Mouse (Mus musculus) midbrain, embryonic 11.5 days (tissue): ENCODE measurements around the gene Arl5a. TPM values are rescaled to one million over a fixed set of nuclear protein-coding genes. Genes with fewer than 3 reads are reported as not detected.
A peak's percentile ranks its signal among the peaks of the same experiment; 100 is the strongest.

ENCODE experiments used
- ATAC-seq: fragments of 200-750 bp; cut with Nextera tagmentation; 2 replicates; pipeline ENCODE4 v1.8.0; 2017; ENCODE audit warnings: moderate TSS enrichment, moderate library complexity; ENCODE audit not compliant: low FRiP score
- DNase-seq: peaks from one replicate; pipeline ENCODE4 v3.0.0; 2015; ENCODE audit warnings: low spot score; ENCODE audit errors: missing footprints
- H3K27ac ChIP-seq: fragments of 300-500 bp; sonication (generic); 2 replicates; pipeline ENCODE4 v1.5.1; 2014; ENCODE audit warnings: low read depth, low read length
- H3K27me3 ChIP-seq: fragments of 300-500 bp; sonication (generic); 2 replicates; pipeline ENCODE4 v1.6.1; 2014; ENCODE audit warnings: mild to moderate bottlenecking, low read length, moderate library complexity, mixed read lengths; ENCODE audit not compliant: control insufficient read depth, insufficient read depth
- H3K36me3 ChIP-seq: fragments of 300-500 bp; sonication (generic); 2 replicates; pipeline ENCODE4 v1.6.1; 2014; ENCODE audit warnings: mild to moderate bottlenecking, low read length, moderate library complexity, mixed read lengths; ENCODE audit not compliant: control insufficient read depth, insufficient read depth
- H3K4me1 ChIP-seq: fragments of 300-500 bp; sonication (generic); 2 replicates; pipeline ENCODE4 v1.6.1; 2014; ENCODE audit warnings: low read length; ENCODE audit not compliant: control insufficient read depth, insufficient read depth
- H3K4me2 ChIP-seq: fragments of 300-500 bp; sonication (generic); 2 replicates; pipeline ENCODE4 v1.6.1; 2014; ENCODE audit warnings: mild to moderate bottlenecking, moderate library complexity
- H3K4me3 ChIP-seq: fragments of 300-500 bp; sonication (generic); 2 replicates; pipeline ENCODE4 v1.5.1; 2014; ENCODE audit warnings: low read depth, low read length
- H3K9ac ChIP-seq: fragments of 300-500 bp; sonication (generic); 2 replicates; pipeline ENCODE4 v1.6.1; 2014; ENCODE audit warnings: low read length
- H3K9me3 ChIP-seq: fragments of 300-500 bp; sonication (generic); 2 replicates; pipeline ENCODE4 v1.6.1; 2016; ENCODE audit warnings: low read length; ENCODE audit not compliant: control insufficient read depth
- WGBS: fragments of 180-500 bp; shearing (Covaris S2); extraction: QIAGEN DNeasy Blood & Tissue Kit; methylation state at CpG from one replicate; pipeline ENCODE4 v1.1.7; 2014; 5-methylcytosine and 5-hydroxymethylcytosine counted together
- polyA plus RNA-seq: library from polyadenylated mRNA; unstranded; fragments of >200 nt; fragmentation: Nextera tagmentation; extraction: Ambion mirVana; gene quantifications from 2 replicates; pipeline ENCODE4 v1.2.1, GENCODE M21; 2014

Gene Arl5a
- polyA plus RNA-seq, 1 experiment from 2014 or later: 77.9 TPM

DNA sequence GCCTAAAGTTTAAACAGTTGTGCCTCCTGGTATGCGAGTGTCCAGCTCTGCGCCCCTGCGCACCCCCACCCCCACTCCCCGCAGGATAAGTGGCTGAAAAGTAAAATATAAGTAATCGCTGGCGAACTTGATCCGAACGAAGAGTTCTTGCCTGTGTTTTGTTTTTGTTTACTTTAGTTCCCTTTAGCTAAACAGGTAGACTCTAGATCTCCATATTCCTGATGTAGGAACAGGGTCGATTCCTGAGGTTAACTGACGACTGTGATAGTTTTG is 758 bp upstream of the Arl5a start:
- peak overlapping the region; percentile 93 for H3K4me3 ChIP-seq
- H3K36me3 ChIP-seq: no peaks in the 10 kb centered on the region
- no peak overlapping the region for H3K27ac ChIP-seq
- H3K4me2 ChIP-seq: peak overlapping the region; percentile 69
- peaks cover 12% of the 10 kb centered on the region; the same call in 1 of the 2 replicates for H3K4me1 ChIP-seq
- DNase-seq (no peak), ATAC-seq (no peak)
- H3K9ac ChIP-seq: peak overlapping the region; percentile 93
- no peaks in the 10 kb centered on the region for H3K9me3 ChIP-seq
- H3K27me3 ChIP-seq: no peaks in the 10 kb centered on the region
- 25% methylated on average over 10 of the region's 10 CpGs for WGBS

DNA sequence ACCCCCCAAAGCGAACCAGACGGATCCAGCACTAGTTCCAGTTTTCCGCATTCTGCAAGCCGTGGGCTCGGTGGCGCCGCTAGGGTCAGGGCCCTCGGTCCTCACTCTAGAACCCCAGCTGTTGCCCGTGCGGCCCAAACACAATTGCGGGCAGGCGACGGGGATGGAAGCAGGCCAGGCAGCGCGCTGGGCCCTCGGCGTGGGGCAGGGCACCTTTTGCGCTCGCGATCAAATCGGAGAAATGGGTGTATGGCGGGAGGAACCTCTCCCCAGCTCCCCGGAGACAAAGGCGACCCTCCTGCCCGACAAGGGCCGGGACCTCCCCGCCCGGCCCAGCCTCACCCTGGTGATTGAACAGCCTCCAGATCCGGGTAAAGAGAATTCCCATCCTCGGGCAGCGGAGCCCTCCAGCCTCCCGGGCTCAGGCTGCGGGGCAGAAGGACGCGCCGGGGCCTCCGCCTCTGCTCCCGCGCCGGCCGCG is 413 bp downstream of the Arl5a start:
- DNase-seq: peak; percentile 95
- peak overlapping the region; percentile 67 for H3K27ac ChIP-seq

DNA sequence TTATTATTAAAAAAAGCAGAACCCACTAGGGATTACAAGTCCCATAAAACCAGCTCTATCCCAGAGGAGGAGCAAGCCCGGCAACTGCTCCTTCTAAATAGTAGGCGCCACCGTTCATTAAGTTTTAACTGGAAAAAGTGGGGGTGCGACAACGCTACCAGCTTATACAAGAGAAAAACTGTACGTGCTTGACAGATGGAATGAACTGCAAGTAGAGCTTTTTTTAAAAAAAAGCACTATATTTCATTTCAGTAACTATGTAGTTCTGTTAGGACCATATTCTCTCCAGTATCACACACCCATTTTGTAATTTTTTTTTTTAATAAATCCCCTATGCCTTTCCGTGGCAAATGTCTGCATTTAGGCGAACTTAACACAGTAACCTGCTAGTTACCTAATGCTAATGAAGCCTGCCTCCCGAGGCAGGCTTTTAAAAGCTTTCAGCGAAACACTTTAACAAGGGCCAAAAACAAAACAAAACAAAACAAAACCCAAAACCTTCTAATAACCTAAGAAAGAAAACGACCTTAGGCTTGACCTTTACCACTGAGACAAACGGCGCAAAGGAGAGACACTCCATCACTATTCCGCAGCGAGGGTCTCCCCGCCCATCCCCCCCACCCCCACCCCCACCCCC is 972 bp downstream of the Arl5a start:
- peak overlapping the region; percentile 57 for H3K4me2 ChIP-seq
- 5% methylated on average over 16 of the region's 16 CpGs for WGBS
- no peaks in the 10 kb centered on the region for H3K36me3 ChIP-seq
- H3K4me1 ChIP-seq: peaks cover 12% of the 10 kb centered on the region; the same call in 1 of the 2 replicates
- no peaks in the 10 kb centered on the region for H3K9me3 ChIP-seq
- no peak overlapping the region for H3K27ac ChIP-seq
- H3K9ac ChIP-seq: peak overlapping the region; percentile 93
- H3K4me3 ChIP-seq: peak overlapping the region; percentile 93
- DNase-seq (peak; percentile 91), ATAC-seq (no peak)
- no peaks in the 10 kb centered on the region for H3K27me3 ChIP-seq

More for the DNA sequence above, 413 bp downstream of the Arl5a start:
- WGBS: under 1% methylated on average over 42 of the region's 42 CpGs
- Histone ChIP-seq H3K27me3 (no peaks in the 10 kb centered on the region), H3K4me2 (peak overlapping the region; percentile 57), H3K9ac (peak overlapping the region; percentile 93), H3K4me1 (peaks cover 12% of the 10 kb centered on the region; the same call in 1 of the 2 replicates), H3K36me3 (no peaks in the 10 kb centered on the region), H3K4me3 (peak overlapping the region; percentile 93), H3K9me3 (no peaks in the 10 kb centered on the region)
- peak; percentile 91 for ATAC-seq

DNA sequence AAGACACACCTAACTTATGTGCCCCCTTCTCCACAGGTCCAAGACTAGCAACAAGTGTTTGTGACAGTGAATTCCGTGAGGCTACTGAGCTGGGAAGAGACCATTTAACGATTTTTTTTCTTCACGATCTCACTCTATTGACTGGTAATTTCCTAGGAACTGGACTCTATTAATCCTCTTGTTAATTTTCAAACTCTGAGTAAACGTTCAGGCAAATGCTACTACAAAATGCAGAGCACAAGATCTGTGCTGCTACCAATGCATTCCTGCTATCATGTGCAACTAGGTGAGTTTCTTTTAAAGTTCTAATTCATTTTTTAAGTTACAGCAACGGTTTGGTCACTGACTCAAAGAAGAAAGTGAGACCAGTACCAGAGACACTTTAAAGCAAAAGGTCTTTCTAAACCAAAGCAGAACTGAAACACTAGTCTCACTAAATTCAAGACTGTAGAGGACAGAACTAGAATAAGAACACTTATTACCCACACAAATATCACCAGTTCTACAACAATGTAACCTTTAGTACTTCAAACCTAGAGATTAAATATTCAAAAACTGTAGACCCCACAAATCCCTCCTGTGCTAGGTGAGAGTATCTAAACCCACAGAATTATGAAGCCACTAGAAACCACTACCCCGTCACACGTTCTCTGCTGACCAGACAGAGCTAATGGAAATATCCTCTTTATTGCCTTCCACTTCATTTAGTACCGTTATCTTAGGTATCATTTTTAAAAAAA is 1.7 kb downstream of the Arl5a start:
- Histone ChIP-seq H3K9ac (peak overlapping the region; percentile 93), H3K27me3 (no peaks in the 10 kb centered on the region), H3K9me3 (no peaks in the 10 kb centered on the region), H3K27ac (no peak overlapping the region), H3K4me2 (peak overlapping the region; percentile 57), H3K4me3 (peak overlapping the region; percentile 93), H3K36me3 (no peaks in the 10 kb centered on the region), H3K4me1 (peaks cover 12% of the 10 kb centered on the region; the same call in 1 of the 2 replicates)
- DNase-seq (no peak), ATAC-seq (no peak)
- 65% methylated on average over 8 of the region's 8 CpGs for WGBS

DNA sequence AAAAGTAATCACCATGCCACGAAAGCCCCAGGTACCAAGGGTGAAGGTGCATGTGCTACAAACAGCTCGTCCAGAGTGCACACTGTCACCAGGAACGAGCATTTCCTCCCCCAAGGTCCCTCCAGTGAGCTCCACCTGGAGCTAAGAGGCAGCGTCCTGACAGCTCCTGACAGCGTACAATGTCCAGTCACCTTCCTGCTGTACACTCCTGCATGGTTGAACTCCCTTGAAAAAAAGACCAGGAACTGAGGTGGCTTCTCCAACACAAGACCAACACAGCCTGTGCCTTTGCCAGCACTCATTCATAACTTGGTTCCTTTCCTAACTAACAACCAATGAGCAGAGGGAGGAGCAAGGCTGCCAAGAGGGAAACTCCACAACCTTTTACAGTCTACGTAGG is 3.5 kb downstream of the Arl5a start:
- ATAC-seq: no peak
- Histone ChIP-seq H3K9ac (no peak overlapping the region), H3K27ac (no peak overlapping the region), H3K9me3 (no peaks in the 10 kb centered on the region; the same call in 1 of the 2 replicates), H3K4me3 (no peak overlapping the region), H3K36me3 (peaks cover 3% of the 10 kb centered on the region; the same call in 1 of the 2 replicates), H3K27me3 (no peaks in the 10 kb centered on the region), H3K4me2 (no peak overlapping the region), H3K4me1 (peaks cover 12% of the 10 kb centered on the region; the same call in 1 of the 2 replicates)
- WGBS: 67% methylated on average over 6 of the region's 6 CpGs
- no peak for DNase-seq

DNA sequence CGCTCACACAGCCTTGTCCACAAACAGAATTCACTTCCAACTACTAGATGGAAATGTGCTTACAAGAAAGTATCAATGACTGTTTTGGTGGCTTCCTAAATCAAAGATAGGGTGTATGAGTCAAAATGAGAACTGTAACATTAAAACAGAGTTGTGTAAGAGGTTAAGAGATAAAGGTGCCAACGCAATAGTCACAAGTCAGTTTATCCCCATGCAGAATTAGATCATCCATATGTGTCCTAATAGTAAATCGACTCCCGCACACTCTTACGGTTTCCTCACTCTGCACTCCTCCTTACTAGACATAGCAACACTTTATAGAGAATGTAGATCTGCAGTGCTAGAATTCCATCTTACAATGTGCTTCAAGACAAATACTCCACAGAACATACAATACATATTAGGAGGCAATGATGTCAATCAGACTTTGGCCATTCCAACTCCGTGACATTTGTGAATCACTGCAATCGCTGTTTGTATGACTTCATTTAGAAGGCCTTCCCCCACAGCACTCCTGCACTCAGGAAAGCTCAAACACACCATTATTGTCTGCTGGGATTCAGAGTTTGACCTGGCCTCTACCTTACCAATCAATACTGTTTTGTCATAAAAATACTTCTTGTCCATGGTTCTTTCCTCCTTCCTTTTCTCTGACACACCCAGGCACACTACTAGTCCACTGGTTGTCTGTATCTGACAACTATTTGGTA is 4.5 kb downstream of the Arl5a start:
- H3K27me3 ChIP-seq: no peaks in the 10 kb centered on the region
- H3K9me3 ChIP-seq: no peaks in the 10 kb centered on the region; the same call in 1 of the 2 replicates
- 90% methylated on average over 7 of the region's 7 CpGs for WGBS
- peaks cover 7% of the 10 kb centered on the region; the same call in 1 of the 2 replicates for H3K4me1 ChIP-seq
- peaks cover 11% of the 10 kb centered on the region for H3K36me3 ChIP-seq
- H3K4me2 ChIP-seq: no peak overlapping the region
- no peak overlapping the region for H3K4me3 ChIP-seq
- no peak for ATAC-seq
- H3K9ac ChIP-seq: no peak overlapping the region
- no peak overlapping the region for H3K27ac ChIP-seq
- no peak for DNase-seq

DNA sequence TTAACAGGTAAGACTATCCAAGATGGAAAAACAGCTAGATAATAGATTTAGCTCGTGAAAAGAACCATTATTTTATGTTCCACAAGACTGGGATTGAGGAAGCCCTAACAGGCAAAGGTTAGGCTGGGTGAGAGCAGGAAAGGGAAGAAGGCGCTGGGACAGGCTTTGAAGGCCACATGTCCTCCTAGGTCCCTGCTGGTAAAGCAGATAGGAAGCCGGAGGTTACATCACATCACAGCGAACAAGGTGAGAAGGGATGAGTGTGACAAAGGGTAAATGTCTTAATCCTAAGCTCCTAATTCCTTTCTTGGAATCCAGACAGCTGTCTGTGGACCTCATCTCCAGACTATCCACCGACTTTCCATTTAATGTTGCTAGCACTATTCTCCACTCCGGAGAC is 5.4 kb downstream of the Arl5a start:
- Histone ChIP-seq H3K4me3 (no peak overlapping the region), H3K4me1 (peaks cover 7% of the 10 kb centered on the region; the same call in 1 of the 2 replicates), H3K27me3 (no peaks in the 10 kb centered on the region), H3K4me2 (no peak overlapping the region), H3K9me3 (no peaks in the 10 kb centered on the region; the same call in 1 of the 2 replicates), H3K36me3 (peaks cover 11% of the 10 kb centered on the region), H3K9ac (no peak overlapping the region), H3K27ac (no peak overlapping the region)
- WGBS: 89% methylated on average over 6 of the region's 6 CpGs
- ATAC-seq (no peak), DNase-seq (no peak)

DNA sequence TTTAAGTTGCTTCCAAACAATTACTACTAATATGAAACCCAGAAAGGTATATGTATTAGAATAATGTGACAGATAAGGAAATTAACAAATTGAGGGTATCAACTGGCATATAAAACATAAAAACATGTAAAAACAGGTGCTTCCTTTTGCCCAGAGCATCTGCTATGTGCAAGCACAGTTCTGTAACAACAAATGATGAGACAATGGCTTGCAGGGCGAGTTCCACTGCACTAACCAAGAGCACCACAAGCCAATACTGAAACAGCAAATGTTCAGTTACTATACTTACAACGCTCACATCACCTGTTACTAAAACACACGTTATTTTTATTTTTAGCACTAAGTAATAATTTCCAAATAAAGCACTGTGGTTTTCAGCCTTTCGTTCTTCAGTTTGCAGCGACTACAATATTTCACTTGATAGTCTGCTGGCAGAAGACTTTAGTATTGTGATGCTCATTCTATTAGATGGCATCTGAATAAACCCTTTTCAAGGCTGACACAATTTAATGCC is 12.1 kb downstream of the Arl5a start:
- Histone ChIP-seq H3K9ac (no peak overlapping the region), H3K36me3 (peaks cover 53% of the 10 kb centered on the region), H3K27ac (no peak overlapping the region), H3K4me3 (no peak overlapping the region), H3K4me2 (no peak overlapping the region), H3K9me3 (peaks cover 27% of the 10 kb centered on the region), H3K4me1 (no peaks in the 10 kb centered on the region), H3K27me3 (no peaks in the 10 kb centered on the region)
- WGBS: 98% methylated on average over 5 of the region's 5 CpGs
- DNase-seq (no peak), ATAC-seq (no peak)
